Mouse (Mus musculus): ENCODE results near the gene Fam186b. TPM values are rescaled to one million over a fixed set of nuclear protein-coding genes. Genes with fewer than 3 reads are reported as not detected.

Gene Fam186b
- total RNA-seq, 2 experiments from 2014 or later: 1.6 to 2.2 TPM

DNA sequence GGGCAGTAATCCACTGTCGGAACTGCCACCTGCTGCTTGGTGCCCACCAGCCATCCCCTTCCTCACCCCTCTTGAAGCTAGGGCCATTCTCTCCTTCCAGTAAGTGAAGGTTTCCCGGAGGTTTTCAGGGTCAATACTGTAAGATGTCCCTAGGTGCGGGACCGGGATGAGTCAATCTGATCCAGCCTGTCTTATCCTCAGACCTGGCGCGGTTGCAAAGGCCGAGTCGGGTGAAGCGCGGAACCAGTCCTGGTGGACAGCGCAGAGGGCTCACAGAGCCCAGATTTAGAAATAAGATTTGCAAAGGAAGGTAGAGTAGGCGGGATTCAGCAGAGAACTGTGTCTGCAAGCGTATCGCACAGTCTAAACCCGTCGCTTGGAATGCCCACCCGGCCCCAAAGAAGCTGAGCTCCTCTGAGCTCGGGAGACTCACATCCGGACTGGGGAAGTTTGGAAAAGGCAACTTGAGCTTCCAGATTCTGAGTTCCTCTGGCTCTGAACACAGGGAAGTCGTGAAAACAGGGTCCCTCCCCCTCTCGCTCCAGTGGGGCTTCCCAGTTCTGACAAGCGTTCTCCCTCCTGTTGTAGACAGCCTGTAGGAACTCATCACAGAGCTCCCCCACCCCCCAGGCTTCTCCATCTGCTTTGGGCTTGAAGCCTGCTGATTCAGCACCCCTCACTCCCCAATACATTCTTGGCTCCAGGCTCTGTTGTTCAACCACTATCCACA, 70.4 kb downstream of the Fam186b start:
- DNase-seq (ENCODE audit: low spot score in 2 of 2): peak; percentile 88 to 92

DNA sequence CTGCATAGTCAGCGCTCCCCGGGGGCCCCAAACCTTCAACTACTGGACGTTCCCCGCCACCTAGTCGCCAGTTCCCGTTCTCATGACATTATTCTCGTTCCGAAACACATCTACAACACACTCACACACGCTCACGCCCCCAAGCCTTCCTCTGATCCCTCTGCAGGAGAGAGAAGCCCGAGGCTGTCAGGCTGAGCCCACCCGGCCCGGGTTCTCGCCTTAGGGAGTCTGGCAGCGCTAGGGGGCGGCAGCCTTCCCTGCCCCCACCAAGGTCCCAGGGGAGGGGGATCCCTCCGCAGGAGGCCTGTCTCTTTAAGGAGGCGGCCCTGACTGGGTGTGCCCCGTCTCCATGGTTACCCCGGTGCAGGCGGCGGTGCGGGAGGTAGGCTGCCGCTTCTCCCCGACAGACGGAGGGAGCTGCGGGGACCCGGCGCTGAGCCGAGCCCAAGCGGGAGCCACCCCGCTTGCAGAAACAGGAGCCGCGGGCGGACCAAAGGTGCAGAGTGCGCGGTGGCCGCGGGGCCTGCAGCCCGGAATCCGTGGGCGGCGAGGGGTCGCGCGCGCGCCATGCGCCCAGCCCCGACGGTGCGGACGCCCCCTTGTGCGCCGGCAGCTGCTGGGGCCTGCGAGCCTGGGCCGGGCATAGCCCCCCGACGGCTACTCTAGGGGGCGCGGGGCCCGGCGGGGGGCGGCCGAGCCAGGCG, 71.3 kb downstream of the Fam186b start, which contains the start of gene Kcnh3:
Kcnh3 (plus strand) TSS at position 654 of the 704 bp plus-strand sequence.
- peak; percentile 77 for DNase-seq (ENCODE audit: low spot score in 2 of 2)

DNA sequence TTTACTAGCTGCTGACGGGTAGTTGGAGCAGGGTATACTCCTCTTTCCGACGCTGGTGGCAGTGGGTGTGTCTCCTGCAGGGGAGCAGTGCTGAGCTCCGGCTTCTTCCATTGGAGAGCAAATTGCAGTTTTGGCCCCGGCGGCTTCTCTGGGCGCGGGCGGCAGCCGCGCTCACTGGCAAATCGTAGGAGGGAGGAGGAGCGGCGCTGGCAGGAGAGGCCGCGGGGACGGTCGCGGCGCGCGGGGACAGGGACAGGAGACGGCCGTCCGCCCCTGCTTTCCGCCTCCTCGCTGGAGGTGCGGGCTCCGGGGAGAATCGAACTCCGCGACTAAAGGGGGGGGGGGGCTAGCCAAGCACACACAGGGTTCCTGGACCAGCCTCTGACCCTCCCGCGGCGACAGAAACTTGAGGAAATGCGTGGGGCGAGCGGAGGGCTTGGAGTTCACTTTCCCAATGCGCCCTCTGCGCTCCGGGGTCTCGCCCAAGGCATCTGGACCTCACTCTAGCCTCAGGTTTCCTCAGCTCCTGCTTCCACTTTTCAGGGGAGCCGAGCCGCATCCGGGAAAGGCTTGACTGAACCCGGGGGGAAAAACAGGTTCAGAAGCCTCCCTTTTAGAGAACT, 72.0 kb downstream of the Fam186b start:
- DNase-seq (ENCODE audit: low spot score in 2 of 2): peak; percentile 74 to 78

DNA sequence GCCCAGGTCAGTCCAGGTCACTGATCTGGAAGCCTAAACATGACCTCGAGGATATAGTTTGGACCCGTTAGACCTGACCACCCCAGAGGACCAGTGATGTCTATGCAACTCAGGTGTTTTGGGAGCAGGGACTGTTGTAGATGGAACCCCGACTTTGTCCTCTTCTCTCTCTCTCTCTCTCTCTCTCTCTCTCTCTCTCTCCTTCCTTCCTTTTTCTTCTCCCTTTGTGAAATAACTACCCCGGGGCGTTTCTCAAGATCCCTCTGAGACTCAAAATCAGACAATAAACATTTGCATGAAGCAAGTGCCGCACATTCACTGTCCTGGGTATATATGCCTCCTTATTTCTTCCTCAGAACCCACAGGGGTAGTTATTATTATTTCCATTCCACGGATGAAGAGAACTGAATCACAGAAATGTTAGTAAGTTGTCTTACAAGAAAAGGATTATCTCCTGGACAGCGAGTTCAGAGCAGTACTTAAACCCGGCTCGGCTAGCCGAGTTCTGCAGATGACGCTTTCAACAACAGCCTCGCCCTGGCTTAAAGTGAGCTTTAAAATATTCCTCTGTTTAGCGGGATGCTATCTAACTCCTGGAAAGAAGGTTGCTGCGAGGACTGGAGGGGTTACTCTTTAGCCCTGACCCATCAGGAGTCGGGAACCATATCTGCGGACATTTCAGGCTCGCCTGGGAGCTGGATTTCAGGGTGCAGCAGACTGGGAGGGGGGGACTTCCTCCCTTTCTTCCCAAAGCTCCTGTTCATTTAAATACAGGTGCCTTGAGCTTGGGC, 72.7 kb downstream of the Fam186b start:
- no peak for DNase-seq (ENCODE audit: low spot score in 2 of 2)

DNA sequence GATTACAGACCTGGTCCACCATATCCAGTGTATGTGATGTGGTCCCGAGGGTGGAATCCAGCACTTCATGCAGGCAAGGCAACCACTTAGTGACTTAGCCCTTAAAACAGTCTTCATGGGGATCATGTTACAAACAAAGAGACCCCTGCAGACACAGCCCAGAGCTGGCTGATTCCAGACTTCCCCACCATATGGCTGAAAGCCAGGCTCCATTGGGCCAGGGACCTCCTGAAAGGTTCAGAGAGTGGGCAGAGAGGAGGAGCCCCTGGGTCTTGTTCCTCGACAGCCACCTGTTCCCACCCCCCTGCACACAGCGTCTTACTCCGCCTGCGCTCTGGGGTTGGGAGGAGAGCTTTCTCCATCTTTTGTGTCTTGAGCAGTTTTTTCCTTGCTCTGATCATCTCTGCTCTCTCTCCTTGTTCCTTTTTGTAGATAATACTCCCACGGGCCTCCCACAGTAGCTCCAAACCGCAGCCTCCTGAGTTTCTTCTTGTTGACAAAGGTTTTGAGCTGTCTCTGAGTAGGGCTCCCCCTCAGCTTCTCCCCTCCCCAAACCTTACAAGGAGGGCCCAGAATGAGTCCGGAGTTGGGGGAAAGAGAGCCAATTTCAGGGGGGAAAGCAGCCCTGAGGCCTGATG, 74.3 kb downstream of the Fam186b start:
- no peak for DNase-seq (ENCODE audit: low spot score in 2 of 2)

Other genes starting within 250 kb of the Fam186b start
- gene Prph, start 240.7 kb downstream of the Fam186b start, total RNA-seq (2021): 1 to 10 TPM in 1 of 2 experiments, under 1 TPM in 1; 0.61 to 1.1 TPM
- under 1 TPM in 1 of 2 experiments, not detected in 1; 0.72 TPM for gene Troap, start 221.3 kb downstream of the Fam186b start, total RNA-seq (2021)
- not detected for gene C1ql4, start 208.1 kb downstream of the Fam186b start, total RNA-seq (2021)
- gene Dnajc22, start 202.7 kb downstream of the Fam186b start, total RNA-seq (2021): under 1 TPM; 0.20 to 0.27 TPM
- 10 to 100 TPM; 30.1 to 31.4 TPM for gene Spats2, start 170.0 kb downstream of the Fam186b start, total RNA-seq (2021)
- gene Kcnh3, start 71.0 kb downstream of the Fam186b start, total RNA-seq (2021): 10 to 100 TPM; 91.0 to 91.6 TPM
- 10 to 100 TPM; 77.2 to 78.3 TPM for gene Mcrs1, start 43.9 kb downstream of the Fam186b start, total RNA-seq (2021)
- 10 to 100 TPM; 93.2 to 93.7 TPM for gene Prpf40b, start 801 bp downstream of the Fam186b start, total RNA-seq (2021)
- 1 to 10 TPM; 7.1 to 8.8 TPM for gene Fmnl3, start 74.6 kb upstream of the Fam186b start, total RNA-seq (2021)
- 100 to 1,000 TPM; 359 to 374 TPM for gene Tmbim6, start 97.0 kb upstream of the Fam186b start, total RNA-seq (2021)
- gene Nckap5l, start 161.9 kb upstream of the Fam186b start, total RNA-seq (2021): 10 to 100 TPM; 15.8 to 16.5 TPM
- gene Bcdin3d, start 178.8 kb upstream of the Fam186b start, total RNA-seq (2021): 1 to 10 TPM; 5.0 TPM
- 100 to 1,000 TPM; 421 to 452 TPM for gene Faim2, start 232.3 kb upstream of the Fam186b start, total RNA-seq (2021)